Mouse (Mus musculus) ES-E14 (cell line): ENCODE data around the gene Atrn.

ENCODE experiments used
- CHD2 ChIP-seq: IDR thresholded peaks from 2 replicates; pipeline ENCODE4 v1.6.1; 2014; ENCODE audit warnings: mild to moderate bottlenecking, low read depth, low read length, inconsistent platforms
- MAFK ChIP-seq: IDR thresholded peaks from 2 replicates; pipeline ENCODE4 v1.6.1; 2014; ENCODE audit warnings: mild to moderate bottlenecking, low read depth, low read length, inconsistent platforms; ENCODE audit not compliant: insufficient read depth
- ZNF384 ChIP-seq: IDR thresholded peaks from 2 replicates; pipeline ENCODE4 v1.6.1; 2012; ENCODE audit warnings: low read depth, low read length, inconsistent platforms

DNA sequence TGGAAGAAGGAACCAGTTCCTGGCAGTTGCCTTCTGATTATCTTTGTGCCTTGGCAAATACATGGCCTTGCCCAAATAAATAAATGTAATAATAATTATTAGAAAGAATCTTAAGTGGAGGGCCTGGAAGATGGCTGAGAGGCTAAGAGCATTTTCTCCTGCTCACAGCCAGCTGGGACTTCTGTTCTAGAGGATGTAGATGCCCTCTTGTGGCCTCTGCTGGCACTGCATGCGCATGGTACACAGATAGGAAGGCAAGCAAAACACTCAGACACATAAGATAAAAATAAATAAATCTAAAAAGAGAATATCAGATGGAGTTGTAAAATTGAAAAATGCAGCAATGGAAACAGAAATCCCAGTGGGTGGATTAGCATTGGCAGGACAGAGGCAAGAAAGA, 44.3 kb downstream of the Atrn start:
- TF ChIP-seq MAFK (no peak), CHD2 (no peak), ZNF384 (no peak)
